Comparison of ENCODE assay signal across 25 mouse cellular contexts in genomic region chr8:91463757-91464156, GRCm38 (mm10).
"Had no signal": no experiment of that assay in that cellular context is flagged by ENCODE, and none has a peak within 500 bp of the region (broad histone marks: within the 10 kb centered on the region; RNA-seq: fewer than 3 reads in every experiment).

No protein-coding gene starts in this region.

- H3K9me3 ChIP-seq: heart, embryonic 10.5 days; heart, embryonic 12.5 days; hindbrain, embryonic 10.5 days; hindbrain, embryonic 12.5 days; intestine, embryonic 15.5 days; limb, embryonic 10.5 days; limb, embryonic 12.5 days had no signal

- H3K4me3 ChIP-seq: gastrocnemius, adult 2 months; heart, embryonic 10.5 days; heart, embryonic 12.5 days; hindbrain, embryonic 10.5 days; hindbrain, embryonic 12.5 days; intestine, embryonic 15.5 days; layer of hippocampus, adult 2 months; left cerebral cortex, adult 2 months; limb, embryonic 10.5 days; limb, embryonic 12.5 days had no signal

- H3K4me1 ChIP-seq: hindbrain, embryonic 10.5 days; hindbrain, embryonic 12.5 days; intestine, embryonic 15.5 days; limb, embryonic 10.5 days; limb, embryonic 12.5 days had no signal

- H3K27ac ChIP-seq: gastrocnemius, adult 2 months; heart, embryonic 10.5 days; hindbrain, embryonic 10.5 days; hindbrain, embryonic 12.5 days; hindbrain, embryonic 14.5 days; intestine, embryonic 15.5 days; layer of hippocampus, adult 2 months; left cerebral cortex, adult 2 months; limb, embryonic 10.5 days; limb, embryonic 12.5 days had no signal

- H3K27me3 ChIP-seq: heart, embryonic 12.5 days; hindbrain, embryonic 12.5 days; intestine, embryonic 15.5 days; limb, embryonic 12.5 days had no signal

- H3K9ac ChIP-seq: heart, embryonic 12.5 days; hindbrain, embryonic 12.5 days; hindbrain, embryonic 14.5 days; intestine, embryonic 15.5 days; limb, embryonic 12.5 days had no signal

- H3K4me2 ChIP-seq: heart, embryonic 12.5 days; hindbrain, embryonic 12.5 days; hindbrain, embryonic 14.5 days; intestine, embryonic 15.5 days; limb, embryonic 12.5 days had no signal

- H3K36me3 ChIP-seq: hindbrain, embryonic 12.5 days; intestine, embryonic 15.5 days; limb, embryonic 12.5 days had no signal

- ATAC-seq: hindbrain, embryonic 16.5 days; inflammation-experienced regulatory T-cells, adult 6 months; intestine, embryonic 15.5 days; intestine, postnatal 0 days had no signal

- DNase-seq: gastrocnemius, adult 2 months; gastrocnemius, postnatal 10 days; gastrocnemius, postnatal 25 days; heart, adult 18-20 months; heart, postnatal 10 days; heart, postnatal 4 days; kidney, adult 18-20 months; kidney, adult 8-10 months; kidney, postnatal 10 days; kidney, postnatal 25 days; kidney, postnatal 4 days; liver had no signal
